Mouse (Mus musculus) R1 (cell line): ENCODE measurements around the gene Mbd6.
"Not testable (repeated sequence)": the region's sequence is repeated elsewhere in the genome, so short reads cannot be mapped to it uniquely, and the experiment has no call there.

ENCODE experiments used
- DNase-seq: peaks from one replicate; pipeline ENCODE4 v3.0.0-alpha.2; 2018; ENCODE audit warnings: low read depth, low spot score

The Mbd6 gene

GRCm38 (mm10) chr10:127312858-127313257 is 24.0 kb upstream of the Mbd6 start:
- no peak for DNase-seq

- peak; percentile 98 for DNase-seq
Measured at GRCm38 (mm10) chr10:127312356-127312676, 23.5 kb upstream of the Mbd6 start.

- DNase-seq, result peak; percentile 99
Measured at GRCm38 (mm10) chr10:127311476-127312355, 22.9 kb upstream of the Mbd6 start, which contains the start of gene Mars. Gene Mars (minus strand): TSS chr10:127311786.

GRCm38 (mm10) chr10:127310523-127311475 is 22.0 kb upstream of the Mbd6 start:
- peak; percentile 93 for DNase-seq

- not testable (repeated sequence) for DNase-seq
Measured at GRCm38 (mm10) chr10:127309167-127309566, 20.3 kb upstream of the Mbd6 start.

GRCm38 (mm10) chr10:127303136-127303535 is 14.3 kb upstream of the Mbd6 start:
- no peak for DNase-seq

- no peak for DNase-seq
Measured at GRCm38 (mm10) chr10:127300361-127300760, 11.5 kb upstream of the Mbd6 start.

GRCm38 (mm10) chr10:127297015-127297871 is 8.4 kb upstream of the Mbd6 start:
- DNase-seq, result no peak

GRCm38 (mm10) chr10:127295986-127296794 is 7.4 kb upstream of the Mbd6 start:
- no peak for DNase-seq

GRCm38 (mm10) chr10:127294895-127295510 is 6.2 kb upstream of the Mbd6 start:
- no peak for DNase-seq

GRCm38 (mm10) chr10:127293590-127294113 is 4.8 kb upstream of the Mbd6 start:
- DNase-seq, result no peak

GRCm38 (mm10) chr10:127292987-127293538 is 4.2 kb upstream of the Mbd6 start:
- DNase-seq, result no peak

- DNase-seq, result no peak
Measured at GRCm38 (mm10) chr10:127291881-127292638, 3.2 kb upstream of the Mbd6 start.

GRCm38 (mm10) chr10:127290930-127291880 is 2.4 kb upstream of the Mbd6 start:
- DNase-seq, result no peak

- peak; percentile 100 for DNase-seq
Measured at GRCm38 (mm10) chr10:127290307-127290929, 1.6 kb upstream of the Mbd6 start.

- DNase-seq, result peak; percentile 73
Measured at GRCm38 (mm10) chr10:127289573-127290191, 864 bp upstream of the Mbd6 start.
